Comparison of ENCODE assay signal across 8 mouse cellular contexts in the genomic region with DNA sequence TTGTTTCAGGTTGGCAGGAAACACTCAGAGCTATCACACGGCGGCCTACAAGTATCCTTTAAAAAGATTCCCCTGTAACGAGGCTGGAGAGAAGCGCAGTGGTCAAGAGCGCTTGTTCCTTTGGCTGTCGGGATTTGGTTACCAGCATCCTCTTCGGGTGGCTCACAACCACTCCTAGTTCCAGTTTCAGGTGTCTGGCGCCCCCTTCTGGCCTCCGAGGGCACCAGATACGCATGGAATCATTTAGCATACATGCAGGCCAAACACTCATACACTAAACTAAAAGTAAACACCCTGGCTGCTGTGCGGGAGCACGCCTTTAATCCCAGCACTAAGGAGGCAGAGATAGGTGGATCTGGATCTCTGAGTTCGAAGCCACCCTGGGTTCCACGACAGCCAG. TPM values are rescaled to one million over a fixed set of nuclear protein-coding genes. Genes with fewer than 3 reads are reported as not detected.
DNase-seq lines count a peak whose midpoint lies in the region; ATAC-seq and TF ChIP-seq lines count a peak whose summit lies in the region.

No protein-coding gene starts in this region.

- no peak overlapping the region for H3K4me3 ChIP-seq in intestine, postnatal 0 days (ENCODE audit: low read depth, low read length)
- H3K4me3 ChIP-seq in intestine, embryonic 16.5 days (ENCODE audit: low read length) = no peak overlapping the region
- no peak overlapping the region for H3K4me3 ChIP-seq in G1E (ENCODE audit: low read depth, low read length)
- no peak overlapping the region for H3K4me3 ChIP-seq in embryonic facial prominence, embryonic 11.5 days (ENCODE audit: low read depth, low read length)
- no peak overlapping the region for H3K4me3 ChIP-seq in spleen, adult 2 months (ENCODE audit: extremely low read depth, insufficient read depth, insufficient read length)

- H3K27me3 ChIP-seq in intestine, postnatal 0 days (replicated peaks; ENCODE audit: control insufficient read depth, insufficient read depth, low read length) = no peaks in the 10 kb centered on the region
- no peaks in the 10 kb centered on the region for H3K27me3 ChIP-seq in intestine, embryonic 16.5 days (replicated peaks; ENCODE audit: control insufficient read depth, insufficient read depth, low read length)
- no peaks in the 10 kb centered on the region for H3K27me3 ChIP-seq in G1E (ENCODE audit: insufficient read depth, low read length)
- H3K27me3 ChIP-seq in embryonic facial prominence, embryonic 11.5 days (ENCODE audit: control insufficient read depth, insufficient read depth, low read length) = no peaks in the 10 kb centered on the region
- H3K27me3 ChIP-seq in spleen, adult 2 months (ENCODE audit: control insufficient read depth, insufficient read depth, low read length) = no peaks in the 10 kb centered on the region

- TF ChIP-seq POLR2A in spleen, adult 2 months (IDR thresholded peaks at IDR 0.05; ENCODE audit: low read depth, low read length) = no peak

- H3K9ac ChIP-seq in intestine, postnatal 0 days (ENCODE audit: low read depth, low read length) = no peak overlapping the region
- H3K9ac ChIP-seq in intestine, embryonic 16.5 days (ENCODE audit: low read depth, low read length) = no peak overlapping the region
- no peak overlapping the region for H3K9ac ChIP-seq in embryonic facial prominence, embryonic 11.5 days (replicated peaks; ENCODE audit: low read length)

- ATAC-seq in intestine, postnatal 0 days = no peak
- ATAC-seq in intestine, embryonic 16.5 days = no peak
- no peak for ATAC-seq in G1E (ENCODE audit: extremely low read depth, insufficient number of reproducible peaks, low FRiP score, poor library complexity, severe bottlenecking)
- ATAC-seq in embryonic facial prominence, embryonic 11.5 days (replicated peaks; ENCODE audit: insufficient number of reproducible peaks, low FRiP score, low TSS enrichment, low read depth) = no peak
- ATAC-seq in monocyte, adult 5-6 weeks (replicated peaks; ENCODE audit: insufficient number of reproducible peaks, low FRiP score, low TSS enrichment, poor library complexity, severe bottlenecking) = no peak

- H3K4me2 ChIP-seq in intestine, postnatal 0 days (replicated peaks; ENCODE audit: low read depth) = no peak overlapping the region
- H3K4me2 ChIP-seq in intestine, embryonic 16.5 days (ENCODE audit: low read depth, low read length) = no peak overlapping the region
- no peak overlapping the region for H3K4me2 ChIP-seq in embryonic facial prominence, embryonic 11.5 days (ENCODE audit: low read depth, low read length)

- no peak overlapping the region for H3K27ac ChIP-seq in intestine, postnatal 0 days (ENCODE audit: low read depth, low read length)
- no peak overlapping the region for H3K27ac ChIP-seq in intestine, embryonic 16.5 days (ENCODE audit: low read length)
- no peak overlapping the region for H3K27ac ChIP-seq in embryonic facial prominence, embryonic 11.5 days (replicated peaks; ENCODE audit: low read depth, low read length)
- H3K27ac ChIP-seq in spleen, adult 2 months (ENCODE audit: insufficient read depth, low read length) = no peak overlapping the region

- 42% methylated on average over 14 of the region's 14 CpGs for WGBS in intestine, postnatal 0 days
- 40% methylated on average over 14 of the region's 14 CpGs for WGBS in intestine, embryonic 16.5 days
- 26% methylated on average over 14 of the region's 14 CpGs for WGBS in embryonic facial prominence, embryonic 11.5 days
- WGBS in spleen, adult 2 months = 75% methylated on average over 14 of the region's 14 CpGs

- no peaks in the 10 kb centered on the region for H3K4me1 ChIP-seq in intestine, postnatal 0 days (replicated peaks; ENCODE audit: control insufficient read depth, insufficient read depth, low read length)
- H3K4me1 ChIP-seq in intestine, embryonic 16.5 days (ENCODE audit: control insufficient read depth, insufficient read depth, low read length) = peaks cover 16% of the 10 kb centered on the region
- H3K4me1 ChIP-seq in G1E (ENCODE audit: insufficient read depth, low read depth, low read length) = peaks cover 39% of the 10 kb centered on the region
- no peaks in the 10 kb centered on the region for H3K4me1 ChIP-seq in embryonic facial prominence, embryonic 11.5 days (ENCODE audit: control insufficient read depth, insufficient read depth, low read length)
- peaks cover 2% of the 10 kb centered on the region for H3K4me1 ChIP-seq in spleen, adult 2 months (ENCODE audit: control insufficient read depth, insufficient read depth, insufficient read length)

- H3K9me3 ChIP-seq in intestine, postnatal 0 days (ENCODE audit: control insufficient read depth) = no peaks in the 10 kb centered on the region
- 0 out of 2 replicates have a peak, but pooled peaks cover 3% of the 10 kb centered on the region for H3K9me3 ChIP-seq in intestine, embryonic 16.5 days (ENCODE audit: control insufficient read depth, low read length)
- peaks cover 3% of the 10 kb centered on the region; the same call in 1 of the 2 replicates for H3K9me3 ChIP-seq in G1E (replicated peaks)
- H3K9me3 ChIP-seq in embryonic facial prominence, embryonic 11.5 days (replicated peaks; ENCODE audit: control insufficient read depth, low read length) = no peaks in the 10 kb centered on the region

- TF ChIP-seq CTCF in intestine, postnatal 0 days (IDR thresholded peaks at IDR 0.05; ENCODE audit: low read depth) = peak; percentile 64
- 0 out of 2 replicates have a peak, but pooled peaks have one; percentile 16 for TF ChIP-seq CTCF in G1E (IDR thresholded peaks at IDR 0.05; ENCODE audit: low read depth, low read length)
- TF ChIP-seq CTCF in spleen, adult 2 months (IDR thresholded peaks at IDR 0.05; ENCODE audit: extremely low read depth, insufficient read depth, insufficient read length, insufficient replicate concordance) = peak; percentile 18; the same call in 1 of the 2 replicates

- H3K36me3 ChIP-seq in intestine, postnatal 0 days (ENCODE audit: control insufficient read depth, insufficient read depth) = no peaks in the 10 kb centered on the region
- no peaks in the 10 kb centered on the region for H3K36me3 ChIP-seq in intestine, embryonic 16.5 days (ENCODE audit: control insufficient read depth, insufficient read depth, low read length)
- H3K36me3 ChIP-seq in G1E (replicated peaks) = peaks cover 3% of the 10 kb centered on the region
- H3K36me3 ChIP-seq in embryonic facial prominence, embryonic 11.5 days (replicated peaks; ENCODE audit: control insufficient read depth, insufficient read depth, low read depth, low read length) = no peaks in the 10 kb centered on the region
- no peaks in the 10 kb centered on the region for H3K36me3 ChIP-seq in spleen, adult 2 months (ENCODE audit: control insufficient read depth, insufficient read depth, low read length)

- no peak for DNase-seq in G1E (ENCODE audit: low spot score)
- DNase-seq in embryonic facial prominence, embryonic 11.5 days (ENCODE audit: low spot score) = peak; percentile 60
- DNase-seq in spleen, adult 2 months (ENCODE audit: low read depth in 1 of 2, low spot score in 2 of 2) = no peak
- DNase-seq in Muller cell, postnatal 12 days (ENCODE audit: inconsistent ontology term) = no peak
- no peak for DNase-seq in layer of hippocampus, adult 18-20 months (ENCODE audit: low spot score in 2 of 2)

RNA-seq across cellular contexts. Expression of a gene that starts 3.3 kb away (rescaled TPM):
- 64.9 and 69.1 TPM in 2 replicates for polyA plus RNA-seq in intestine, postnatal 0 days (2015; fragmentation: Nextera tagmentation; extraction: Ambion mirVana)
- 90.4 and 92.6 TPM in 2 replicates for polyA plus RNA-seq in intestine, embryonic 16.5 days (2015; fragmentation: Nextera tagmentation; extraction: Ambion mirVana)
- total RNA-seq in G1E (2014; fragmentation: Nextera tagmentation) (59.7 and 87.3 TPM in 2 replicates), G1E (2017) (56.9 and 57.3 TPM in 2 replicates)
- polyA plus RNA-seq in G1E (2012) = 201 and 202 TPM in 2 replicates
- polyA plus RNA-seq in embryonic facial prominence, embryonic 11.5 days (2014; fragmentation: Nextera tagmentation; extraction: Ambion mirVana) = 75.0 and 80.1 TPM in 2 replicates
- 124 and 125 TPM in 2 replicates for polyA plus RNA-seq in spleen, adult 2 months (2012; rRNA removed)
- 100 to 1,000 TPM; 240 to 249 TPM for total RNA-seq in layer of hippocampus, adult 18-20 months (2021)
- 58.1 to 134 TPM (median 61.2 TPM) in 3 replicates for total RNA-seq in monocyte, adult 5-6 weeks (2017)

RNA-seq across cellular contexts. Expression of a gene that starts 3.5 kb away (rescaled TPM):
- 31.3 and 32.4 TPM in 2 replicates for polyA plus RNA-seq in intestine, postnatal 0 days (2015; fragmentation: Nextera tagmentation; extraction: Ambion mirVana)
- 64.2 and 72.9 TPM in 2 replicates for polyA plus RNA-seq in intestine, embryonic 16.5 days (2015; fragmentation: Nextera tagmentation; extraction: Ambion mirVana)
- total RNA-seq in G1E (2014; fragmentation: Nextera tagmentation) (41.1 and 42.9 TPM in 2 replicates), G1E (2017) (51.6 and 56.9 TPM in 2 replicates)
- polyA plus RNA-seq in G1E (2012) = 23.4 and 25.0 TPM in 2 replicates
- polyA plus RNA-seq in embryonic facial prominence, embryonic 11.5 days (2014; fragmentation: Nextera tagmentation; extraction: Ambion mirVana) = 51.7 and 52.2 TPM in 2 replicates
- polyA plus RNA-seq in spleen, adult 2 months (2012; rRNA removed) = 6.3 and 6.6 TPM in 2 replicates
- 10 to 100 TPM; 42.0 to 44.9 TPM for total RNA-seq in layer of hippocampus, adult 18-20 months (2021)
- total RNA-seq in monocyte, adult 5-6 weeks (2017) = 41.4 to 45.3 TPM (median 44.4 TPM) in 3 replicates

RNA-seq across cellular contexts. Expression of a gene that starts 24.8 kb away (rescaled TPM):
- polyA plus RNA-seq in intestine, postnatal 0 days (2015; fragmentation: Nextera tagmentation; extraction: Ambion mirVana) = 510 and 539 TPM in 2 replicates
- 1,024 and 1,116 TPM in 2 replicates for polyA plus RNA-seq in intestine, embryonic 16.5 days (2015; fragmentation: Nextera tagmentation; extraction: Ambion mirVana)
- total RNA-seq in G1E (2014; fragmentation: Nextera tagmentation) (1,458 and 1,815 TPM in 2 replicates), G1E (2017) (554 and 587 TPM in 2 replicates)
- polyA plus RNA-seq in G1E (2012) = 445 and 449 TPM in 2 replicates
- polyA plus RNA-seq in embryonic facial prominence, embryonic 11.5 days (2014; fragmentation: Nextera tagmentation; extraction: Ambion mirVana) = 1,836 and 1,851 TPM in 2 replicates
- polyA plus RNA-seq in spleen, adult 2 months (2012; rRNA removed) = 135 and 214 TPM in 2 replicates
- 100 to 1,000 TPM; 720 to 803 TPM for total RNA-seq in layer of hippocampus, adult 18-20 months (2021)
- total RNA-seq in monocyte, adult 5-6 weeks (2017) = 110 to 176 TPM (median 141 TPM) in 3 replicates

RNA-seq across cellular contexts. Expression of a gene that starts 40.4 kb away (rescaled TPM):
- polyA plus RNA-seq in intestine, postnatal 0 days (2015; fragmentation: Nextera tagmentation; extraction: Ambion mirVana) = 75.7 and 77.1 TPM in 2 replicates
- 124 and 141 TPM in 2 replicates for polyA plus RNA-seq in intestine, embryonic 16.5 days (2015; fragmentation: Nextera tagmentation; extraction: Ambion mirVana)
- total RNA-seq in G1E (2014; fragmentation: Nextera tagmentation) = 24.2 and 25.5 TPM in 2 replicates
- total RNA-seq in G1E (2017) = 61.2 and 82.5 TPM in 2 replicates
- 18.6 and 28.3 TPM in 2 replicates for polyA plus RNA-seq in G1E (2012)
- 101 and 108 TPM in 2 replicates for polyA plus RNA-seq in embryonic facial prominence, embryonic 11.5 days (2014; fragmentation: Nextera tagmentation; extraction: Ambion mirVana)
- 55.6 and 85.5 TPM in 2 replicates for polyA plus RNA-seq in spleen, adult 2 months (2012; rRNA removed)
- total RNA-seq in layer of hippocampus, adult 18-20 months (2021) = 100 to 1,000 TPM; 105 to 112 TPM
- total RNA-seq in monocyte, adult 5-6 weeks (2017) = 57.1 to 85.3 TPM (median 81.5 TPM) in 3 replicates

RNA-seq across cellular contexts. Expression of a gene that starts 51.0 kb away (rescaled TPM):
- polyA plus RNA-seq in intestine, postnatal 0 days (2015; fragmentation: Nextera tagmentation; extraction: Ambion mirVana) = 105 and 117 TPM in 2 replicates
- 67.9 and 121 TPM in 2 replicates for polyA plus RNA-seq in intestine, embryonic 16.5 days (2015; fragmentation: Nextera tagmentation; extraction: Ambion mirVana)
- total RNA-seq in G1E (2014; fragmentation: Nextera tagmentation) (38.1 and 47.6 TPM in 2 replicates), G1E (2017) (88.0 and 111 TPM in 2 replicates)
- 114 and 127 TPM in 2 replicates for polyA plus RNA-seq in G1E (2012)
- 376 and 390 TPM in 2 replicates for polyA plus RNA-seq in embryonic facial prominence, embryonic 11.5 days (2014; fragmentation: Nextera tagmentation; extraction: Ambion mirVana)
- 57.8 and 102 TPM in 2 replicates for polyA plus RNA-seq in spleen, adult 2 months (2012; rRNA removed)
- total RNA-seq in layer of hippocampus, adult 18-20 months (2021) = 10 to 100 TPM; 81.2 to 88.2 TPM
- 62.5 to 83.1 TPM (median 79.3 TPM) in 3 replicates for total RNA-seq in monocyte, adult 5-6 weeks (2017)
